Mouse (Mus musculus) adipocyte (in vitro differentiated cells): Measurements from ENCODE around the gene Ppia.
"Not testable (repeated sequence)": the region's sequence is repeated elsewhere in the genome, so short reads cannot be mapped to it uniquely, and the experiment has no call there.

Experiments used
- DNase-seq: peaks from one replicate; pipeline ENCODE4 v3.0.0-alpha.2; 2016; ENCODE audit warnings: low spot score

Ppia gene

GRCm38 (mm10) chr11:6442566-6442965 lies 27.3 kb downstream of the Ppia start:
- no peak for DNase-seq

- no peak for DNase-seq
Measured at GRCm38 (mm10) chr11:6443102-6443501, 27.9 kb downstream of the Ppia start.

GRCm38 (mm10) chr11:6443727-6444076 lies 28.5 kb downstream of the Ppia start:
- DNase-seq, result peak; percentile 19

- peak; percentile 100 for DNase-seq
Measured at GRCm38 (mm10) chr11:6444077-6444853, 29.0 kb downstream of the Ppia start, which contains the start of gene H2afv. H2afv (minus strand) TSS chr11:6444443.

GRCm38 (mm10) chr11:6445441-6445840 lies 30.2 kb downstream of the Ppia start:
- no peak for DNase-seq

- no peak for DNase-seq
Measured at GRCm38 (mm10) chr11:6445951-6446350, 30.7 kb downstream of the Ppia start.

- no peak for DNase-seq
Measured at GRCm38 (mm10) chr11:6447493-6447892, 32.2 kb downstream of the Ppia start.

- not testable (repeated sequence) for DNase-seq
Measured at GRCm38 (mm10) chr11:6448155-6448554, 32.9 kb downstream of the Ppia start.

- no peak for DNase-seq
Measured at GRCm38 (mm10) chr11:6456083-6456482, 40.8 kb downstream of the Ppia start.

GRCm38 (mm10) chr11:6463159-6463837 lies 48.1 kb downstream of the Ppia start:
- no peak for DNase-seq

GRCm38 (mm10) chr11:6465122-6465521 lies 49.9 kb downstream of the Ppia start:
- peak; percentile 86 for DNase-seq

GRCm38 (mm10) chr11:6468541-6468940 lies 53.3 kb downstream of the Ppia start:
- peak; percentile 82 for DNase-seq
